Mouse (Mus musculus): ENCODE data around the gene Peli1. TPM values are rescaled to one million over a fixed set of nuclear protein-coding genes. Genes with fewer than 3 reads are reported as not detected.

Gene Peli1
- 53.2 and 59.5 TPM in 2 replicates for polyA plus RNA-seq (2016; fragmentation: Nextera tagmentation; extraction: Ambion mirVana)

GRCm38 (mm10) chr11:21091067-21091427 is at the start of gene Peli1:
TSS of gene Peli1 (plus strand) at chr11:21091291.
- WGBS = under 1% methylated on average over 24 of the region's 24 CpGs
- DNase-seq (ENCODE audit: extremely low spot score, low spot score) = peak; percentile 94
- peak within 1 kb of the TSS; percentile 93 for H3K4me3 ChIP-seq
- no peaks in the 10 kb centered on the region for H3K27me3 ChIP-seq (ENCODE audit: poor library complexity, severe bottlenecking)
- peaks cover 15% of the 10 kb centered on the region for H3K36me3 ChIP-seq (replicated peaks)
- H3K4me1 ChIP-seq = peaks cover 22% of the 10 kb centered on the region
- no peaks in the 10 kb centered on the region for H3K9me3 ChIP-seq
- peak within 1 kb of the TSS; percentile 99 for H3K27ac ChIP-seq

- Histone ChIP-seq H3K27me3 (ENCODE audit: poor library complexity, severe bottlenecking) (peaks cover 18% of the 10 kb centered on the region), H3K36me3 (replicated peaks) (no peaks in the 10 kb centered on the region), H3K9me3 (no peaks in the 10 kb centered on the region), H3K4me3 (no peak overlapping the region), H3K4me1 (no peaks in the 10 kb centered on the region), H3K27ac (no peak overlapping the region)
- no peak for DNase-seq (ENCODE audit: extremely low spot score, low spot score)
- WGBS = 92% methylated on average over 5 of the region's 5 CpGs
Observed at GRCm38 (mm10) chr11:21042590-21042989, 48.5 kb upstream of the Peli1 start.

GRCm38 (mm10) chr11:21046188-21046587 is 44.9 kb upstream of the Peli1 start:
- no peak for DNase-seq (ENCODE audit: extremely low spot score, low spot score)
- no peak overlapping the region for H3K4me3 ChIP-seq
- peaks cover 7% of the 10 kb centered on the region; the same call in 1 of the 2 replicates for H3K27me3 ChIP-seq (ENCODE audit: poor library complexity, severe bottlenecking)
- no peak overlapping the region for H3K27ac ChIP-seq
- H3K4me1 ChIP-seq = no peaks in the 10 kb centered on the region; the same call in 1 of the 2 replicates
- no peaks in the 10 kb centered on the region for H3K9me3 ChIP-seq
- H3K36me3 ChIP-seq (replicated peaks) = no peaks in the 10 kb centered on the region
- WGBS = 90% methylated on average over 2 of the region's 2 CpGs

GRCm38 (mm10) chr11:21047921-21048320 is 43.2 kb upstream of the Peli1 start:
- H3K27ac ChIP-seq = no peak overlapping the region
- DNase-seq (ENCODE audit: extremely low spot score, low spot score) = no peak
- no peaks in the 10 kb centered on the region; the same call in 1 of the 2 replicates for H3K4me1 ChIP-seq
- 84% methylated on average over 2 of the region's 2 CpGs for WGBS
- H3K27me3 ChIP-seq (ENCODE audit: poor library complexity, severe bottlenecking) = no peaks in the 10 kb centered on the region
- no peak overlapping the region for H3K4me3 ChIP-seq
- H3K9me3 ChIP-seq = no peaks in the 10 kb centered on the region
- no peaks in the 10 kb centered on the region for H3K36me3 ChIP-seq (replicated peaks)

- 89% methylated on average over 9 of the region's 9 CpGs for WGBS
- Histone ChIP-seq H3K9me3 (no peaks in the 10 kb centered on the region), H3K36me3 (replicated peaks) (no peaks in the 10 kb centered on the region), H3K4me3 (no peak overlapping the region), H3K27me3 (ENCODE audit: poor library complexity, severe bottlenecking) (no peaks in the 10 kb centered on the region), H3K27ac (no peak overlapping the region), H3K4me1 (peaks cover 10% of the 10 kb centered on the region)
- no peak for DNase-seq (ENCODE audit: extremely low spot score, low spot score)
Observed at GRCm38 (mm10) chr11:21051716-21052115, 39.4 kb upstream of the Peli1 start.

- H3K4me1 ChIP-seq = peaks cover 10% of the 10 kb centered on the region
- H3K9me3 ChIP-seq = no peaks in the 10 kb centered on the region
- H3K27ac ChIP-seq = no peak overlapping the region
- no peak overlapping the region for H3K4me3 ChIP-seq
- no peaks in the 10 kb centered on the region for H3K36me3 ChIP-seq (replicated peaks)
- H3K27me3 ChIP-seq (ENCODE audit: poor library complexity, severe bottlenecking) = no peaks in the 10 kb centered on the region
- DNase-seq (ENCODE audit: extremely low spot score, low spot score) = no peak
Observed at GRCm38 (mm10) chr11:21054587-21054986, 36.5 kb upstream of the Peli1 start.

GRCm38 (mm10) chr11:21056109-21056850 is 34.8 kb upstream of the Peli1 start:
- Histone ChIP-seq H3K4me1 (peaks cover 17% of the 10 kb centered on the region), H3K27ac (no peak overlapping the region), H3K27me3 (ENCODE audit: poor library complexity, severe bottlenecking) (no peaks in the 10 kb centered on the region), H3K9me3 (no peaks in the 10 kb centered on the region), H3K4me3 (no peak overlapping the region), H3K36me3 (replicated peaks) (no peaks in the 10 kb centered on the region)
- WGBS = 91% methylated on average over 13 of the region's 13 CpGs
- no peak for DNase-seq (ENCODE audit: extremely low spot score, low spot score)

GRCm38 (mm10) chr11:21057511-21058414 is 33.3 kb upstream of the Peli1 start:
- no peaks in the 10 kb centered on the region for H3K27me3 ChIP-seq (ENCODE audit: poor library complexity, severe bottlenecking)
- no peak for DNase-seq (ENCODE audit: extremely low spot score, low spot score)
- no peaks in the 10 kb centered on the region for H3K36me3 ChIP-seq (replicated peaks)
- H3K9me3 ChIP-seq = no peaks in the 10 kb centered on the region
- 86% methylated on average over 17 of the region's 17 CpGs for WGBS
- no peak overlapping the region for H3K27ac ChIP-seq
- no peak overlapping the region for H3K4me3 ChIP-seq
- peaks cover 17% of the 10 kb centered on the region for H3K4me1 ChIP-seq

GRCm38 (mm10) chr11:21058415-21058781 is 32.7 kb upstream of the Peli1 start:
- peaks cover 17% of the 10 kb centered on the region for H3K4me1 ChIP-seq
- H3K36me3 ChIP-seq (replicated peaks) = no peaks in the 10 kb centered on the region
- no peaks in the 10 kb centered on the region for H3K27me3 ChIP-seq (ENCODE audit: poor library complexity, severe bottlenecking)
- no peak overlapping the region for H3K4me3 ChIP-seq
- H3K9me3 ChIP-seq = no peaks in the 10 kb centered on the region
- no peak overlapping the region for H3K27ac ChIP-seq
- WGBS = 91% methylated on average over 5 of the region's 5 CpGs
- no peak for DNase-seq (ENCODE audit: extremely low spot score, low spot score)

GRCm38 (mm10) chr11:21060386-21061074 is 30.6 kb upstream of the Peli1 start:
- Histone ChIP-seq H3K4me3 (no peak overlapping the region), H3K27ac (no peak overlapping the region), H3K27me3 (ENCODE audit: poor library complexity, severe bottlenecking) (no peaks in the 10 kb centered on the region), H3K36me3 (replicated peaks) (no peaks in the 10 kb centered on the region), H3K9me3 (no peaks in the 10 kb centered on the region), H3K4me1 (peaks cover 6% of the 10 kb centered on the region)
- WGBS = 73% methylated on average over 7 of the region's 7 CpGs
- no peak for DNase-seq (ENCODE audit: extremely low spot score, low spot score)

GRCm38 (mm10) chr11:21061075-21061403 is 30.1 kb upstream of the Peli1 start:
- WGBS = 90% methylated on average over 8 of the region's 8 CpGs
- no peak overlapping the region for H3K27ac ChIP-seq
- no peaks in the 10 kb centered on the region for H3K9me3 ChIP-seq
- DNase-seq (ENCODE audit: extremely low spot score, low spot score) = no peak
- H3K4me3 ChIP-seq = no peak overlapping the region
- no peaks in the 10 kb centered on the region for H3K36me3 ChIP-seq (replicated peaks)
- peaks cover 6% of the 10 kb centered on the region for H3K4me1 ChIP-seq
- no peaks in the 10 kb centered on the region for H3K27me3 ChIP-seq (ENCODE audit: poor library complexity, severe bottlenecking)

GRCm38 (mm10) chr11:21061431-21061830 is 29.7 kb upstream of the Peli1 start:
- no peak overlapping the region for H3K27ac ChIP-seq
- 91% methylated on average over 8 of the region's 8 CpGs for WGBS
- H3K4me1 ChIP-seq = peaks cover 6% of the 10 kb centered on the region
- no peaks in the 10 kb centered on the region for H3K9me3 ChIP-seq
- no peak for DNase-seq (ENCODE audit: extremely low spot score, low spot score)
- no peaks in the 10 kb centered on the region for H3K27me3 ChIP-seq (ENCODE audit: poor library complexity, severe bottlenecking)
- no peak overlapping the region for H3K4me3 ChIP-seq
- no peaks in the 10 kb centered on the region for H3K36me3 ChIP-seq (replicated peaks)

- H3K4me3 ChIP-seq = no peak overlapping the region
- WGBS = 88% methylated on average over 2 of the region's 2 CpGs
- no peaks in the 10 kb centered on the region for H3K36me3 ChIP-seq (replicated peaks)
- peaks cover 6% of the 10 kb centered on the region for H3K4me1 ChIP-seq
- no peak overlapping the region for H3K27ac ChIP-seq
- H3K9me3 ChIP-seq = no peaks in the 10 kb centered on the region
- DNase-seq (ENCODE audit: extremely low spot score, low spot score) = no peak
- H3K27me3 ChIP-seq (ENCODE audit: poor library complexity, severe bottlenecking) = no peaks in the 10 kb centered on the region
Observed at GRCm38 (mm10) chr11:21062071-21062470, 29.0 kb upstream of the Peli1 start.
